Mouse (Mus musculus) stomach, embryonic 15.5 days (tissue): ENCODE measurements at regions not wholly inside any gene's neighbourhood (a gene's known extent, or its start where the extent isn't known, plus 50 kb on each side); places are given as distances from the start of the nearest gene placed in this dataset.

ENCODE experiments used
- ATAC-seq: fragments of 200-750 bp; cut with Nextera tagmentation; 2 replicates; pipeline ENCODE4 v1.8.0; 2017; ENCODE audit warnings: low read depth, moderate number of reproducible peaks, moderate TSS enrichment; ENCODE audit not compliant: insufficient read depth, low FRiP score
- H3K27ac ChIP-seq: fragments of 300-500 bp; sonication (generic); 2 replicates; pipeline ENCODE4 v1.5.1; 2015; ENCODE audit warnings: mild to moderate bottlenecking, inconsistent platforms
- H3K27me3 ChIP-seq: fragments of 300-500 bp; sonication (generic); replicated peaks from 2 replicates; pipeline ENCODE4 v1.6.1; 2015; ENCODE audit warnings: inconsistent platforms
- H3K36me3 ChIP-seq: fragments of 300-500 bp; sonication (generic); 2 replicates; pipeline ENCODE4 v1.6.1; 2015; ENCODE audit warnings: inconsistent platforms
- H3K4me1 ChIP-seq: fragments of 300-500 bp; sonication (generic); 2 replicates; pipeline ENCODE4 v1.6.1; 2015; ENCODE audit warnings: inconsistent platforms
- H3K4me2 ChIP-seq: fragments of 300-500 bp; sonication (generic); 2 replicates; pipeline ENCODE4 v1.6.1; 2015; ENCODE audit warnings: mild to moderate bottlenecking, inconsistent platforms
- H3K4me3 ChIP-seq: fragments of 300-500 bp; sonication (generic); replicated peaks from 2 replicates; pipeline ENCODE4 v1.5.1; 2015; ENCODE audit warnings: inconsistent platforms
- H3K9ac ChIP-seq: fragments of 300-500 bp; sonication (generic); 2 replicates; pipeline ENCODE4 v1.6.1; 2015; ENCODE audit warnings: inconsistent platforms
- H3K9me3 ChIP-seq: fragments of 300-500 bp; sonication (generic); 2 replicates; pipeline ENCODE4 v1.6.1; 2016; ENCODE audit warnings: inconsistent platforms
- WGBS: fragments of 180-500 bp; shearing (Covaris S2); methylation state at CpG from one replicate; pipeline ENCODE4 v1.1.7; 2015; 5-methylcytosine and 5-hydroxymethylcytosine counted together

- 83% methylated on average over 5 of the region's 5 CpGs for WGBS
Observed at GRCm38 (mm10) chr17:22795213-22795612, 71.7 kb downstream of the Zfp945 start.

GRCm38 (mm10) chr17:22784481-22784880 is 82.5 kb downstream of the Zfp945 start:
- Histone ChIP-seq H3K9ac (no peak overlapping the region), H3K9me3 (no peaks in the 10 kb centered on the region), H3K4me3 (no peak overlapping the region), H3K4me2 (no peak overlapping the region), H3K4me1 (no peaks in the 10 kb centered on the region), H3K36me3 (no peaks in the 10 kb centered on the region), H3K27ac (no peak overlapping the region), H3K27me3 (no peaks in the 10 kb centered on the region)
- ATAC-seq: no peak
- whole genome bisulfite sequencing: 92% methylated on average over 2 of the region's 2 CpGs

More at GRCm38 (mm10) chr17:22795213-22795612, 71.7 kb downstream of the Zfp945 start:
- Histone ChIP-seq H3K4me1 (no peaks in the 10 kb centered on the region), H3K27ac (no peak overlapping the region), H3K9me3 (no peaks in the 10 kb centered on the region), H3K9ac (no peak overlapping the region), H3K4me3 (no peak overlapping the region), H3K27me3 (no peaks in the 10 kb centered on the region), H3K4me2 (no peak overlapping the region), H3K36me3 (no peaks in the 10 kb centered on the region; the same call in 1 of the 2 replicates)
- no peak for ATAC-seq

GRCm38 (mm10) chr17:22745736-22746135 is 121.2 kb downstream of the Zfp945 start:
- Histone ChIP-seq H3K9me3 (no peaks in the 10 kb centered on the region), H3K4me2 (no peak overlapping the region), H3K9ac (no peak overlapping the region), H3K4me3 (no peak overlapping the region), H3K36me3 (no peaks in the 10 kb centered on the region), H3K4me1 (no peaks in the 10 kb centered on the region), H3K27ac (no peak overlapping the region), H3K27me3 (no peaks in the 10 kb centered on the region)
- ATAC-seq: no peak
- WGBS: 58% methylated on average over 7 of the region's 7 CpGs

GRCm38 (mm10) chr17:22739581-22740178 is 127.3 kb downstream of the Zfp945 start:
- no peaks in the 10 kb centered on the region for H3K27me3 ChIP-seq
- peak overlapping the region; percentile 81 for H3K27ac ChIP-seq
- peak overlapping the region; percentile 63 for H3K9ac ChIP-seq
- H3K4me2 ChIP-seq: peak overlapping the region; percentile 62
- ATAC-seq: peak; percentile 87
- WGBS: under 1% methylated on average over 25 of the region's 25 CpGs
- peaks cover 4% of the 10 kb centered on the region; the same call in 1 of the 2 replicates for H3K36me3 ChIP-seq
- no peaks in the 10 kb centered on the region for H3K9me3 ChIP-seq
- H3K4me3 ChIP-seq: peak overlapping the region; percentile 64
- no peaks in the 10 kb centered on the region for H3K4me1 ChIP-seq

GRCm38 (mm10) chr17:22739173-22739572 is 127.8 kb downstream of the Zfp945 start:
- 7% methylated on average over 12 of the region's 12 CpGs for WGBS
- peak overlapping the region; percentile 63 for H3K9ac ChIP-seq
- H3K27me3 ChIP-seq: no peaks in the 10 kb centered on the region
- H3K27ac ChIP-seq: peak overlapping the region; percentile 81
- 0 out of 2 replicates have a peak, but pooled peaks have one; percentile 25 for ATAC-seq
- H3K36me3 ChIP-seq: peaks cover 5% of the 10 kb centered on the region; the same call in 1 of the 2 replicates
- peak overlapping the region; percentile 62 for H3K4me2 ChIP-seq
- peak overlapping the region; percentile 64 for H3K4me3 ChIP-seq
- H3K9me3 ChIP-seq: no peaks in the 10 kb centered on the region
- no peaks in the 10 kb centered on the region for H3K4me1 ChIP-seq

GRCm38 (mm10) chr17:22736360-22736759 is 130.6 kb downstream of the Zfp945 start:
- H3K4me1 ChIP-seq: no peaks in the 10 kb centered on the region
- H3K4me3 ChIP-seq: no peak overlapping the region
- 90% methylated on average over 4 of the region's 4 CpGs for WGBS
- no peak overlapping the region for H3K27ac ChIP-seq
- no peaks in the 10 kb centered on the region for H3K9me3 ChIP-seq
- H3K27me3 ChIP-seq: no peaks in the 10 kb centered on the region
- no peak overlapping the region for H3K9ac ChIP-seq
- ATAC-seq: no peak
- peaks cover 7% of the 10 kb centered on the region; the same call in 1 of the 2 replicates for H3K36me3 ChIP-seq
- H3K4me2 ChIP-seq: no peak overlapping the region
